Mouse (Mus musculus): Measurements from ENCODE around the gene Deup1.

DNA sequence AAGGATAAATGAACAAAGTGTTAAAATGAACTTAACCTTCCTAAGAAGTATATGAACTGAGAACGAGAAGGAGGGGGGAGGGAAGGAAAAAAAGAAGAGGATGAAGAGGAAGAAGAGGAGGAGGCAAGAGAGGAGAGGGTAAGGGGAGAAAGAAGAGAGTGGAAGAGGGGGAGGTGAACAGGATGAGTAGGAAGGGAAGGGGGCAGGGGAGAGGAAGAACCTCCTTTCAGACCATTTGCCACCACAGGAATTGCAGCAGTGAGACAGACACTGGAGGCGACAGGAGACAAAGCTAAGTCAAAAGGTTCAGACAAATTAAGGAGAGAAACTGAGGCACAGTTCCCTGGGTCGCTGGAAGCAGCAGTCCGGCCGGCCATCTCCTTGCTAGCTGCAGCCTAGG lies 349 bp downstream of the Deup1 start:
- TF ChIP-seq CTCF (IDR thresholded peaks at IDR 0.05; ENCODE audit: extremely low read depth, insufficient read depth, low read length) (no peak), POLR2A (IDR thresholded peaks at IDR 0.05; ENCODE audit: extremely low read depth, insufficient read depth, low read length) (no peak)

Data from cortical plate, adult 2 months (tissue).